Mouse (Mus musculus) CH12.LX (cell line): ENCODE results near the gene Astl. TPM values are rescaled to one million over a fixed set of nuclear protein-coding genes. Genes with fewer than 3 reads are reported as not detected.

Source experiments
- DNase-seq: peaks from one replicate; pipeline ENCODE4 v3.0.0-alpha.2; 2013; ENCODE audit errors: extremely low read depth
- H3K27ac ChIP-seq: 2 replicates; pipeline ENCODE4 v1.5.1; 2012; ENCODE audit warnings: low read depth, mild to moderate bottlenecking, control low read depth, moderate library complexity; ENCODE audit not compliant: insufficient read depth
- H3K27me3 ChIP-seq: replicated peaks from 2 replicates; pipeline ENCODE3; 2012; ENCODE audit warnings: inconsistent platforms
- H3K36me3 ChIP-seq, 2 experiments: replicated peaks in 1 of 2; 2 replicates each; pipeline versions ENCODE3 to v1.6.1; 2012; ENCODE audit warnings: inconsistent platforms in 1 of 2, low read length in 1 of 2, mild to moderate bottlenecking in 1 of 2, mixed read lengths in 1 of 2, moderate library complexity in 1 of 2; ENCODE audit not compliant: control insufficient read depth in 1 of 2, insufficient read depth in 1 of 2
- H3K4me1 ChIP-seq, 2 experiments: 2 replicates each; pipeline ENCODE4 v1.6.1; 2012; ENCODE audit warnings: inconsistent platforms in 1 of 2, moderate library complexity in 1 of 2; ENCODE audit not compliant: insufficient read depth in 2 of 2, control insufficient read depth in 1 of 2
- H3K4me2 ChIP-seq: 2 replicates; pipeline ENCODE4 v1.6.1; 2012; ENCODE audit warnings: low read depth, mild to moderate bottlenecking, control low read depth; ENCODE audit not compliant: poor library complexity, insufficient read depth, severe bottlenecking
- H3K4me3 ChIP-seq, 3 experiments: fragments of 150-350 bp in 1 of 3; sonication (generic) in 1 of 3; replicated peaks in 1 of 3; 2 replicates each; pipeline versions ENCODE3 to v1.5.1; 2011 to 2012; ENCODE audit warnings: low read depth in 2 of 3, low read length in 2 of 3, mild to moderate bottlenecking in 2 of 3, moderate library complexity in 2 of 3, control low read depth in 1 of 3, improper control_type of control experiment in 1 of 3, inconsistent platforms in 1 of 3, mixed read lengths in 1 of 3; ENCODE audit not compliant: poor library complexity in 1 of 3
- H3K79me2 ChIP-seq: replicated peaks from 2 replicates; pipeline ENCODE4 v1.6.1; 2012; ENCODE audit warnings: mild to moderate bottlenecking, moderate library complexity; ENCODE audit not compliant: control insufficient read depth, poor library complexity, insufficient read depth, severe bottlenecking; ENCODE audit errors: extremely low read depth
- H3K9ac ChIP-seq: 2 replicates; pipeline ENCODE4 v1.6.1; 2012; ENCODE audit warnings: low read depth, mild to moderate bottlenecking, control low read depth, moderate library complexity; ENCODE audit not compliant: insufficient read depth
- H3K9me3 ChIP-seq: replicated peaks from 2 replicates; pipeline ENCODE3; 2012; ENCODE audit warnings: low read length, inconsistent platforms, mixed read lengths
- CHD2 ChIP-seq: IDR thresholded peaks from 2 replicates; pipeline ENCODE4 v1.6.1; 2011; ENCODE audit warnings: low read length, improper control_type of control experiment
- E2F4 ChIP-seq: IDR thresholded peaks from 2 replicates; pipeline ENCODE4 v1.6.1; 2011; ENCODE audit warnings: low read depth, low read length, improper control_type of control experiment; ENCODE audit not compliant: insufficient replicate concordance
- ELF1 ChIP-seq: IDR thresholded peaks from 2 replicates; pipeline ENCODE4 v1.6.1; 2014; ENCODE audit warnings: low read depth, mild to moderate bottlenecking, inconsistent platforms, low read length, improper control_type of control experiment
- ETS1 ChIP-seq: conservative IDR thresholded peaks from 2 replicates; pipeline ENCODE4 v1.6.1; 2012; ENCODE audit warnings: low read depth, mild to moderate bottlenecking, inconsistent platforms, low read length, improper control_type of control experiment, moderate library complexity
- HCFC1 ChIP-seq: IDR thresholded peaks from 2 replicates; pipeline ENCODE4 v1.6.1; 2012; ENCODE audit warnings: low read depth, mild to moderate bottlenecking, inconsistent platforms, low read length, improper control_type of control experiment
- MAFK ChIP-seq: IDR thresholded peaks from 2 replicates; pipeline ENCODE4 v1.6.1; 2011; ENCODE audit warnings: low read length, improper control_type of control experiment; ENCODE audit not compliant: insufficient replicate concordance
- POLR2AphosphoS2 ChIP-seq: IDR thresholded peaks from 2 replicates; pipeline ENCODE4 v1.6.1; 2011; ENCODE audit warnings: low read depth, low read length, improper control_type of control experiment
- RCOR1 ChIP-seq: conservative IDR thresholded peaks from 2 replicates; pipeline ENCODE4 v1.6.1; 2012; ENCODE audit warnings: low read depth, mild to moderate bottlenecking, inconsistent platforms, low read length, improper control_type of control experiment
- SIN3A ChIP-seq: IDR thresholded peaks from 2 replicates; pipeline ENCODE4 v1.6.1; 2012; ENCODE audit warnings: low read length, improper control_type of control experiment, inconsistent platforms
- SMC3 ChIP-seq: IDR thresholded peaks from 2 replicates; pipeline ENCODE4 v1.6.1; 2011; ENCODE audit warnings: low read depth, low read length, improper control_type of control experiment
- TBP ChIP-seq: conservative IDR thresholded peaks from 2 replicates; pipeline ENCODE4 v1.6.1; 2011; ENCODE audit warnings: low read depth, low read length, improper control_type of control experiment
- TCF12 ChIP-seq: IDR thresholded peaks from 2 replicates; pipeline ENCODE4 v1.6.1; 2014; ENCODE audit warnings: low read depth, mild to moderate bottlenecking, inconsistent platforms, low read length, improper control_type of control experiment
- UBTF ChIP-seq: IDR thresholded peaks from 2 replicates; pipeline ENCODE4 v1.6.1; 2012; ENCODE audit warnings: low read depth, mild to moderate bottlenecking, inconsistent platforms, low read length, improper control_type of control experiment, moderate library complexity
- ZC3H11A ChIP-seq: IDR thresholded peaks from 2 replicates; pipeline ENCODE4 v1.6.1; 2012; ENCODE audit warnings: low read depth, mild to moderate bottlenecking, inconsistent platforms, low read length, improper control_type of control experiment
- ZKSCAN1 ChIP-seq: IDR thresholded peaks from 2 replicates; pipeline ENCODE4 v1.6.1; 2012; ENCODE audit warnings: low read depth, inconsistent platforms, low read length, improper control_type of control experiment, borderline replicate concordance
- ZNF384 ChIP-seq: IDR thresholded peaks from 2 replicates; pipeline ENCODE4 v1.6.1; 2012; ENCODE audit warnings: low read depth, low read length, improper control_type of control experiment, inconsistent platforms
- dilution Hi-C: fragments of 300-500 bp; cut with MboI; formaldehyde crosslinking; loops from 2 replicates; pipeline ENCODE4 v1.14.3; 2020; ENCODE audit warnings: low sequenced_read_pairs; ENCODE audit not compliant: extremely low pct_unique_long_range_greater_than_20kb, extremely low pct_ligation_motif_present
- in situ Hi-C: fragments of 300-500 bp; cut with MboI; formaldehyde crosslinking; loops from 3 replicates; pipeline ENCODE4 v1.14.3; 2019; ENCODE audit warnings: low sequenced_read_pairs, low pct_ligation_motif_present, low pct_unique_long_range_greater_than_20kb, mixed read lengths
- polyA plus RNA-seq: library from polyadenylated mRNA; unstranded; fragments of >175 nt; gene quantifications from 2 replicates; pipeline ENCODE4 v1.2.1, GENCODE M21; 2012; ENCODE audit warnings: low read depth; ENCODE audit not compliant: insufficient read length
- total RNA-seq, 2 experiments: library from RNA; depleted of rRNA; stranded (reverse); fragments of 300-350 nt in 1 of 2; fragments of >200 nt in 1 of 2; gene quantifications; 2 replicates each; pipeline ENCODE4 v1.2.3; 2012 to 2014

Gene Astl
- total and polyA plus RNA-seq, 3 experiments, result 0.08 TPM; not detected in 2

- Histone ChIP-seq H3K4me2 (no peak overlapping the region), H3K4me1 (peaks cover 24 to 78% of the 10 kb centered on the region in 2 experiments), H3K4me3 (no peak overlapping the region), H3K27ac (no peak overlapping the region), H3K79me2 (no peaks in the 10 kb centered on the region), H3K9me3 (no peaks in the 10 kb centered on the region), H3K9ac (no peak overlapping the region)
- DNase-seq, result no peak
- dilution Hi-C loops, result no loop called here
- in situ Hi-C loops, result no loop called here
- TF ChIP-seq ELF1, result no peak
- TF ChIP-seq RCOR1, result no peak
- no peak for TF ChIP-seq MAFK
- TF ChIP-seq UBTF, result no peak
- no peak for TF ChIP-seq ETS1
- no peak for TF ChIP-seq ZKSCAN1
- no peak for TF ChIP-seq POLR2AphosphoS2
- no peak for TF ChIP-seq SIN3A
- TF ChIP-seq ZC3H11A, result no peak
- TF ChIP-seq ZNF384, result no peak
- TF ChIP-seq, all 38 proteins: peak for 0
- Histone ChIP-seq H3K27me3 (no peaks in the 10 kb centered on the region), H3K36me3 (no peaks in the 10 kb centered on the region)
These were observed 20.3 kb upstream of the Astl start for GRCm38 (mm10) chr2:127318136-127318535.

- in situ Hi-C loops (no loop called here), dilution Hi-C loops (no loop called here)
- H3K4me3 ChIP-seq, result no peak overlapping the region
- no peaks in the 10 kb centered on the region for H3K36me3 ChIP-seq
- H3K9me3 ChIP-seq, result no peaks in the 10 kb centered on the region
- no peak for TF ChIP-seq TCF12
- no peak for TF ChIP-seq HCFC1
- no peak for TF ChIP-seq CHD2
- TF ChIP-seq TBP, result no peak
- no peak for TF ChIP-seq E2F4
- no peak for TF ChIP-seq SMC3
- peaks cover 26 to 78% of the 10 kb centered on the region in 2 experiments for H3K4me1 ChIP-seq
- no peak overlapping the region for H3K9ac ChIP-seq
- no peaks in the 10 kb centered on the region for H3K79me2 ChIP-seq
- no peak overlapping the region for H3K27ac ChIP-seq
- H3K27me3 ChIP-seq, result no peaks in the 10 kb centered on the region
- H3K4me2 ChIP-seq, result no peak overlapping the region
- DNase-seq, result no peak
These were observed 19.4 kb upstream of the Astl start for GRCm38 (mm10) chr2:127319071-127319470.
